Mouse (Mus musculus) hindbrain, embryonic 15.5 days (tissue): ENCODE measurements around the gene Eml4. TPM values are rescaled to one million over a fixed set of nuclear protein-coding genes. Genes with fewer than 3 reads are reported as not detected.

ENCODE experiments used
- ATAC-seq: fragments of 200-750 bp; cut with Nextera tagmentation; 2 replicates; pipeline ENCODE4 v1.8.0; 2017; ENCODE audit warnings: low read depth, moderate number of reproducible peaks, moderate TSS enrichment; ENCODE audit not compliant: low FRiP score
- H3K27ac ChIP-seq: fragments of 300-500 bp; sonication (generic); replicated peaks from 2 replicates; pipeline ENCODE4 v1.5.1; 2015; ENCODE audit warnings: mild to moderate bottlenecking, inconsistent platforms
- H3K27me3 ChIP-seq: fragments of 300-500 bp; sonication (generic); 2 replicates; pipeline ENCODE4 v1.6.1; 2015; ENCODE audit warnings: control low read depth, inconsistent platforms
- H3K36me3 ChIP-seq: fragments of 300-500 bp; sonication (generic); 2 replicates; pipeline ENCODE4 v1.6.1; 2015; ENCODE audit warnings: control low read depth, inconsistent platforms
- H3K4me1 ChIP-seq: fragments of 300-500 bp; sonication (generic); replicated peaks from 2 replicates; pipeline ENCODE4 v1.6.1; 2015; ENCODE audit warnings: control low read depth, inconsistent platforms
- H3K4me2 ChIP-seq: fragments of 300-500 bp; sonication (generic); 2 replicates; pipeline ENCODE4 v1.6.1; 2015; ENCODE audit warnings: moderate library complexity, mild to moderate bottlenecking, inconsistent platforms
- H3K4me3 ChIP-seq: fragments of 300-500 bp; sonication (generic); 2 replicates; pipeline ENCODE4 v1.5.1; 2015; ENCODE audit warnings: mild to moderate bottlenecking, inconsistent platforms
- H3K9ac ChIP-seq: fragments of 300-500 bp; sonication (generic); 2 replicates; pipeline ENCODE4 v1.6.1; 2015; ENCODE audit warnings: inconsistent platforms
- H3K9me3 ChIP-seq: fragments of 300-500 bp; sonication (generic); 2 replicates; pipeline ENCODE4 v1.6.1; 2016; ENCODE audit warnings: control low read depth, inconsistent platforms
- WGBS: fragments of 180-500 bp; shearing (Covaris S2); methylation state at CpG from one replicate; pipeline ENCODE4 v1.1.7; 2015; 5-methylcytosine and 5-hydroxymethylcytosine counted together
- polyA plus RNA-seq: library from polyadenylated mRNA; unstranded; fragments of >200 nt; fragmentation: Nextera tagmentation; extraction: Ambion mirVana; gene quantifications from 2 replicates; pipeline ENCODE4 v1.2.1, GENCODE M21; 2015

Eml4 gene
- polyA plus RNA-seq, 1 experiment from 2014 or later = 32.6 TPM

DNA sequence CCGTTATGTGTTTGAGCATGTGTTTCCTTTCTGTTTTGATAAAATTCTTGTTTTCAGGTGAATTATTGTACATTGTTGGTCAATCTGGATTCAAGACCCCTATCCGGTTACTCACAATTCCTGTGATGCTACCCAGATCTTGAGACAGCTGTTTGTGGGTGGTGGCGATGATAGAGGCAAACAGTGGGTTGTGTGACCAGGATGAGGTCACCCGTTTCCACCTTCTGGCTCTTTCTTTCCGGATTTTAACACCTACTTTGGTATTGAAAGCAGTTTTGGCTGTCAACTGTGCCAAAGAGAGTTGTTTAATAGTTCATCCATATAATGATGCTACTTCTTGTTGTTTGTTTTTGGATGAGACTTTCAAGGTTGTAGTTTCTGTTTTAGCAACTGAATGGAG lies 16.7 kb downstream of the Eml4 start:
- WGBS = 87% methylated on average over 5 of the region's 5 CpGs
- H3K9ac ChIP-seq = no peak overlapping the region
- H3K4me3 ChIP-seq = no peak overlapping the region
- peaks cover 6% of the 10 kb centered on the region; the same call in 1 of the 2 replicates for H3K4me1 ChIP-seq
- H3K36me3 ChIP-seq = no peaks in the 10 kb centered on the region
- no peak overlapping the region for H3K4me2 ChIP-seq
- no peaks in the 10 kb centered on the region for H3K9me3 ChIP-seq
- ATAC-seq = no peak
- no peaks in the 10 kb centered on the region for H3K27me3 ChIP-seq
- H3K27ac ChIP-seq = no peak overlapping the region

DNA sequence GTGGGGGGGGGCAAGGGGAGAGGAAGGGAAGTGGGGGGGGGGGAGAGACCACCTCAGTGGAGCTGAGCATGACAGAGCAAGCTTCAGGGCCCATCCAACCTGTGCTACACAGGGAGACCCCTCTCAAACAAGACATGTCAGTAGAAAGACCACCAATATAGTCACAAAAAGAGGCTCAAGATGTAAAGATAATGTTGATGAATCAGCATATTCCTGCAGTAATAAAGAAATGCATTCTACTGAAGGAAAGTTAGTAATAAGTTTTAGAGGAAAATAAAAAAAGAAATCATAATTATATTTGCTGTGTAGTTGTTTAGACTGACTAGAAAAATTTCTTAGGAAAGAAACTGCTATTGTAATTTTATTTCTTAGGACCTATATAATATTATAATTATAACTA lies 23.4 kb downstream of the Eml4 start:
- Histone ChIP-seq H3K36me3 (no peaks in the 10 kb centered on the region), H3K4me2 (no peak overlapping the region), H3K27ac (no peak overlapping the region), H3K9ac (no peak overlapping the region), H3K4me3 (no peak overlapping the region), H3K27me3 (no peaks in the 10 kb centered on the region), H3K4me1 (peaks cover 9% of the 10 kb centered on the region), H3K9me3 (no peaks in the 10 kb centered on the region)
- no peak for ATAC-seq

DNA sequence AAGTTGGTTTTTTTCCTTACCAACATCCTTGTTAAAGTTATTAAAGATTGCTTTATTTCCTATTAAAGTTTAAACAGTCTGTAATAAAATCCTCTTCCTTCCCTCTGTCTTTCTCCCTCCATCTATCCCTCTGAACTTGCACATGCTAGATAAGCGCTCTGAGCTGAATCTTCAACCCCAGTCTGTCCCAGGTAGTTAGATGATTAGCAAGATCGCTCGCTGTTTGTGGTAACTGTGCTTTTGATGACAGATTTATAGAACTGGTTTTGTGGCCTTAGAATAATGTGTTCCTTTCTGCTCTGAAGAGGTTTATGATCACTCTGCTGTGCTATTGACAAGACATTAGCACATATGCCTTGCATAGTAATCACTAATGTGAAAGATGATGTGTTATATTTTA lies 25.1 kb downstream of the Eml4 start:
- 83% methylated on average over 3 of the region's 3 CpGs for WGBS
- Histone ChIP-seq H3K27me3 (no peaks in the 10 kb centered on the region), H3K27ac (no peak overlapping the region), H3K9me3 (no peaks in the 10 kb centered on the region), H3K4me2 (no peak overlapping the region), H3K4me1 (peaks cover 9% of the 10 kb centered on the region), H3K36me3 (no peaks in the 10 kb centered on the region), H3K4me3 (no peak overlapping the region), H3K9ac (no peak overlapping the region)
- no peak for ATAC-seq

DNA sequence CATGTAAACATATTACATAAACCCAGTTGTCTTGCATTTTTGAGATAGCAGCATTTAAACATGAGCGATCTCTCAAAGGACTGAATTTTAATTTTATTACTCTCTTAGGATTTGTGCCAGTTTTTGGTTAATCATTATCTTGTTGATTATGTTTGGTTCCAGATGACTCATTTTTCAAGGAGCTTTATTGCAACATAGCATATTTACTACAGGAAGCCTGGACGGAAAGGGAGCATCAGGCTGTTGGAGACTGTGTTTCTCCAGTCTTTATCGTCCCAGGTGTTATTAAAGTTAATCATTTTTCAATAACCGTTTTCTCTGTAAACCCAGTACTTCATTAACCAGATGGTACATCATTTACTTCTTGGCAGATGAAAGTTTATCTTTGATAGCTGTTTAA lies 26.1 kb downstream of the Eml4 start:
- H3K4me2 ChIP-seq = no peak overlapping the region
- no peak overlapping the region for H3K27ac ChIP-seq
- H3K9me3 ChIP-seq = no peaks in the 10 kb centered on the region
- no peak overlapping the region for H3K4me3 ChIP-seq
- H3K36me3 ChIP-seq = no peaks in the 10 kb centered on the region
- no peak overlapping the region for H3K9ac ChIP-seq
- H3K4me1 ChIP-seq = peaks cover 9% of the 10 kb centered on the region
- ATAC-seq = no peak
- WGBS = 68% methylated on average over 4 of the region's 4 CpGs
- H3K27me3 ChIP-seq = no peaks in the 10 kb centered on the region

DNA sequence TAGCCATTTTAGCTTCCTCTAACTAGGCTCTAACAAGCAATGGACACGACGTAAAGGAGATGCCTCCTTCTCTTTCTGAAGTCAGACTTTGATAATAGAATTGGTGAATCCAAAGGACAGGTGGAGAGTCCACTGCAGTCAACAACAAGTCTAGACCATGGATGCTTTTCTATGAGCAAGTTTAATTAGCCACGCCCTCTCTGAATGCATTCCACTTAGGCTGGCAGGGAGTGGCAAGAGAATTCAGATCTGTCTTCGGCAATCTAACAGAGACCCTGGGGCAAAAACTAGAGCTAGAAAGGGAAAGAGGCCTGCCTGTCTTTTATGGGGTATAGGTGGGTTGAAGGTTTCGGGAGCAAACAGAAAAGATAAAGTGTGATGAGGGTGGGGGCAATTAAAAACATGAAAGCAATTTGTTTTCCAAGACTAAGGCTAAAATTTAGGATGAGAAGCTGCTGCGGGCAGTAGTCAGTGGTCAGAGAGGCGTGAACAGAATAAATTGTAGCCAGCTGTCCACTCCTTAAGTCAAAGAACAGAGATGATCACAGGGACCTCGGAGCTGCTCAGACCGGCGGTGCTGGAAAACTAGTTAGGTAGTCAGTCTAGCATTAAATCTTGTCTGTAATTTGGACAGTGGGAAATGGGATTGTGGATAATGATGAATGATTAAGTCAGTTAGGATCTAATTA lies 27.2 kb downstream of the Eml4 start:
- WGBS = 53% methylated on average over 10 of the region's 10 CpGs
- Histone ChIP-seq H3K27me3 (no peaks in the 10 kb centered on the region), H3K36me3 (no peaks in the 10 kb centered on the region), H3K27ac (no peak overlapping the region), H3K4me3 (no peak overlapping the region), H3K4me1 (peaks cover 9% of the 10 kb centered on the region), H3K4me2 (0 out of 2 replicates have a peak overlapping the region, but pooled peaks have one; percentile 15), H3K9ac (no peak overlapping the region), H3K9me3 (no peaks in the 10 kb centered on the region)
- ATAC-seq = 0 out of 2 replicates have a peak, but pooled peaks have one; percentile 34

DNA sequence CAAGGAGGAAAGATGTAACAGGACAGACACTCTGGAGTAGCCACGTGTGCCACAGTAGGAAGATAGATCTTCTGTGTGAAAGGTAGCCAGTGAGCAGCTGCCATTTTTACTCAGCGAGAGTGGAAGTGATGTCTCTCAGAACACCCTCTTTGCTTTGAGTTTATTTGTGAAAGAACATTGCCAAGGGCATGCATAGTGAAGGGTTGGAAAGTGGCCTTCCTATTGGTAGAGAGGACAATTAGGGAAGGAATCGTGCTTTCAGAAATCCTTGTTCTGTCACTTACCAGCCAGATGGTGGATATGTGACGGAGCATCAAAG lies 27.7 kb downstream of the Eml4 start:
- 0 out of 2 replicates have a peak overlapping the region, but pooled peaks have one; percentile 15 for H3K4me2 ChIP-seq
- H3K9me3 ChIP-seq = no peaks in the 10 kb centered on the region
- 31% methylated on average over 4 of the region's 4 CpGs for WGBS
- H3K4me3 ChIP-seq = no peak overlapping the region
- H3K27ac ChIP-seq = no peak overlapping the region
- ATAC-seq = peak; percentile 61; the same call in 1 of the 2 replicates
- H3K27me3 ChIP-seq = no peaks in the 10 kb centered on the region
- peaks cover 9% of the 10 kb centered on the region for H3K4me1 ChIP-seq
- no peaks in the 10 kb centered on the region for H3K36me3 ChIP-seq
- H3K9ac ChIP-seq = no peak overlapping the region

DNA sequence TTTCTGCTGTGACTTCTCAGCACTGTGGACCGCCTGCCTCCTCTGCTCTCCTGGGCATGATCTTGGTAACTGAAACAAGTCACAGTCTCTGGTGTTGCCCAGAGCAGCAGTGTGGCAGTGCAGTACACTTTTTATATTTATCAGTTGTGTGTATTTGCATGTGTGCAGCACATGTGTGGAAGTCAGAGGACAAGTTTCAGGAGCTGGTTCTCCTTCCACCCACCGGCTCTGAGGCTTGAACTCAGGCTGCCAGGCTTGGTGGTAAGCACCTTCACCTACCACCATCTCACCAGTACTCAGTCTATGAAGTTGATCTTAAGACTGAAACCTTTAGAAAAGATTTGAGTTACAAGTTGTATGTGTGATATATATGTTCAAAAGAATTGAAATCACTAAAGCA lies 28.6 kb downstream of the Eml4 start:
- WGBS = 90% methylated on average over 2 of the region's 2 CpGs
- Histone ChIP-seq H3K4me3 (no peak overlapping the region), H3K4me2 (no peak overlapping the region), H3K4me1 (peaks cover 9% of the 10 kb centered on the region), H3K9ac (no peak overlapping the region), H3K27me3 (no peaks in the 10 kb centered on the region), H3K27ac (no peak overlapping the region), H3K9me3 (no peaks in the 10 kb centered on the region), H3K36me3 (no peaks in the 10 kb centered on the region)
- ATAC-seq = no peak

DNA sequence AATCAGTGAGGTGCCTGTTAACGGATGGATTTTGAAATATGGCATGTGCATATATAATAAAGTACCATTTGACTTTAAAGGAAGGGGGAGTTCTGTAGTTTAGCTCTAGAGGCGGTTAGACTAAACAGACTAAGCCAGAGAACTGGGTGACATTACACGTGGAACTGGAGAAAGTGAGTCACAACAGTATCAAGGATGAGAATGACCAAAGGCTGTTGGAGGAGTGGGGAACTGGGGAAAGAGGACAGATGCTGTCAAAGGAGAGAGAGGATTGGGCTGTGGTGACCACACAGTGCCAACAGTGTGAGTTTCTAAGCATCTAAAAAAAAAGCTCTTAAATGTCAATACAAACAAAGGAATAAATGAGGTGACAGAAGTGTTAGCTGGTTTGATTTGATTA lies 29.1 kb downstream of the Eml4 start:
- Histone ChIP-seq H3K27me3 (no peaks in the 10 kb centered on the region), H3K4me2 (no peak overlapping the region), H3K4me1 (peaks cover 9% of the 10 kb centered on the region), H3K9me3 (no peaks in the 10 kb centered on the region), H3K4me3 (no peak overlapping the region), H3K36me3 (no peaks in the 10 kb centered on the region), H3K27ac (no peak overlapping the region), H3K9ac (no peak overlapping the region)
- no peak for ATAC-seq
- 84% methylated on average over 3 of the region's 3 CpGs for WGBS

DNA sequence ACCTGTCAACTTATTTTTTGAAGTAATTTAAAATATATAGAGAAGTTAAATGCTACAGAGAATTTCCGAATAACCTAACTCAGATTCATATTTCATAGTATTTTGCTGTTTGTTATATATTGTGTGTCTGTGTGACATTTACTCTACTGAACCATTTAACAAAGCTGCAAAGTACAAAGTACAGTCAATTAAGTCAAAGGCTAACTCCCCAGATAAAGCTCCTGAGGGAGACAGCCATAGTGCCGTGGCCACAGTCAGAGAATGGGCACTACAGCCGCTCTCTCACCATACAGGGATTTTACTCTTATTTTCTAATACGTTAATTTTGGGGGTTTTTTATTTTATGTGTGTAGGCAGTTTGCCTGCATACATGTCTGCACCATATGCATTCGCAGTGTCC lies 32.0 kb downstream of the Eml4 start:
- no peak overlapping the region for H3K27ac ChIP-seq
- peaks cover 7% of the 10 kb centered on the region for H3K4me1 ChIP-seq
- no peak overlapping the region for H3K4me3 ChIP-seq
- ATAC-seq = no peak
- H3K9me3 ChIP-seq = no peaks in the 10 kb centered on the region
- no peaks in the 10 kb centered on the region for H3K36me3 ChIP-seq
- no peak overlapping the region for H3K9ac ChIP-seq
- H3K4me2 ChIP-seq = no peak overlapping the region
- 91% methylated on average over 5 of the region's 5 CpGs for WGBS
- no peaks in the 10 kb centered on the region for H3K27me3 ChIP-seq

DNA sequence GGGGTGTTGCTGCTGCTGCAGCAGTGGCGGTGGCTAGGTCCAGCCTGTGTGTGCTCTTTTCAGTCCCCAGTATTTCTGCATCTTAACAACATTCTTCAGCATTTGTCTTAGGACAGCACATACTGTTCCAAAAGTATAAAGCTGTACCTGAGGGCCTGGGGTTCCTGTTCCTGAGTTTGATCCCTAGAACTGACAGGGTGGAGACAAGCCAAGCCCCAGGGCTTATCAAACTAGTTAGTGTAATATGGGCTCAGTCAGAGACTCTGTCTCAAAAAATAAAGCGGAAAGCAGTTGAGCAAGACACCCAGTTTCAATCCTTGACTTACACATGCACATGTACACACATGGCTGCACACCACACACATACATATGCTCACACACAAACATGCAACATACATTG lies 34.2 kb downstream of the Eml4 start:
- Histone ChIP-seq H3K9me3 (no peaks in the 10 kb centered on the region), H3K4me1 (no peaks in the 10 kb centered on the region; the same call in 1 of the 2 replicates), H3K27ac (no peak overlapping the region), H3K4me3 (no peak overlapping the region), H3K9ac (no peak overlapping the region), H3K36me3 (no peaks in the 10 kb centered on the region), H3K27me3 (no peaks in the 10 kb centered on the region), H3K4me2 (no peak overlapping the region)
- no peak for ATAC-seq
- 100% methylated on average over 2 of the region's 2 CpGs for WGBS

DNA sequence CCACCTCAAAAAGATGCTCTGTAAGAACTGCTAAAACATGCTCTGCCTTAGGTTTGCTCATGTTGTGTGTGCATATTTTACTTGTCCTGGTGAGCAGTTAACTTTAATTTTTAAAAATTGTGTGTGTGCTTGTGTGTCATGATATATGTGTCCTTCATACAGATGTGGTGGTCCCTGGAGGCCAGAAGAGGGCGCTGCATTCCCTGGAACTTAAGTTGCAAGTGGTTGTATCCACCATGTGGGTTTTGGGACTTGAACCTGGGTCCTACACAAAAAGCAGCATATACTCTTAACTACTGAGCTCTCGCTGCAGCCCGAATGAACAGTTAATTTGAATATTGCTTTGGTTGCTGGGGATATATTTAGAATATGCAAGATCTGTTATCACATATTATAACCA lies 36.4 kb downstream of the Eml4 start:
- no peaks in the 10 kb centered on the region for H3K27me3 ChIP-seq
- no peak overlapping the region for H3K4me3 ChIP-seq
- ATAC-seq = no peak
- H3K27ac ChIP-seq = no peak overlapping the region
- H3K36me3 ChIP-seq = no peaks in the 10 kb centered on the region
- no peak overlapping the region for H3K4me2 ChIP-seq
- 85% methylated on average over 3 of the region's 3 CpGs for WGBS
- H3K4me1 ChIP-seq = no peaks in the 10 kb centered on the region
- no peak overlapping the region for H3K9ac ChIP-seq
- H3K9me3 ChIP-seq = no peaks in the 10 kb centered on the region

DNA sequence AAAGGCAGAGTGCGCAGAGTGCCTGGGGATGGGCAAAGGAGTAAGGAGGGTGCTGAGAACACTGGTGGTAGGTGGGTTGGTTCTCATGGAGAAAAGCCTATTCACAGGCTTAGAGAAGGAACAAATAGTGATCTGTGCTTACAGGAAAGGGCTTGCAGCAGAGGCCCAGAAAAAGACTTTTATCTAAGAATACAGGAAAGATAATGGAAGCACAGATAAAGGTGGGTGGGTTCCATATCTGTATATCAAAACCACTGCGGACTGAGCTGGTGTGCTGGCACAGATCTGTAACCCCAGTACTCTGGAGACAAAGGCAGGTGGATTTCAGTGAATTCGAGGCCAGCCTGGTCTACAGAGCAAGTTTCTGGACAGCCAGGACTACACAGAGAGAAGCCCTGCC lies 43.3 kb downstream of the Eml4 start:
- H3K9ac ChIP-seq = no peak overlapping the region
- no peaks in the 10 kb centered on the region for H3K9me3 ChIP-seq
- no peak overlapping the region for H3K4me2 ChIP-seq
- no peaks in the 10 kb centered on the region for H3K36me3 ChIP-seq
- H3K27me3 ChIP-seq = no peaks in the 10 kb centered on the region
- 87% methylated on average over 3 of the region's 3 CpGs for WGBS
- no peak overlapping the region for H3K4me3 ChIP-seq
- H3K4me1 ChIP-seq = 0 out of 2 replicates have a peak, but pooled peaks cover 9% of the 10 kb centered on the region
- ATAC-seq = no peak
- H3K27ac ChIP-seq = no peak overlapping the region

DNA sequence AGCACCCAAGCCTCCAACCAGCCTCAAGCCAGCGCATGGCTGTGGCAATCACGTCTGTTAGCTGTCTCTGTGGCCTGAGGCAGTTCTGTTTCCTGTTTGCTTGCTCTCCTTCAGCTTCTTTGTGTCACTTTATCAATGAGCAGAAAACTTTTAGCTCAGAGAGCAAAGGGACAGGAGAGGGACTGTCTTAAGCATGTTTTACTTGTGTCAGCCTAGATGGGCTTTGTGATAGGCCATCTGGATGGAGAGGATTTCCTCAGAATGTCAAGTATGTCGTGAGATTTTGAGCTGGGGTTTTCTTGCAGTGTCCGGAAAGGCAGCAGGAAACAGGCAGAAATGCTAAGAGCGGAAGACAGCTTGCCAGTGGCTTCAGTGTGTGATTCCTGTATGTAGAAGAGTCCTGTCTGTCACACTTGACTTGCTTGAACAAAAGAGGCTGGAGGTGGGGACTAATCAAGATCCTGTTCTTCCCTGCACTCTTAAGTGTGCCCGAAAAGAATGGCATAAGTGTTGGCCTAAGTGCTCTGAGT lies 46.9 kb downstream of the Eml4 start:
- H3K4me3 ChIP-seq = no peak overlapping the region
- 61% methylated on average over 6 of the region's 6 CpGs for WGBS
- H3K27me3 ChIP-seq = no peaks in the 10 kb centered on the region
- no peak overlapping the region for H3K4me2 ChIP-seq
- no peak for ATAC-seq
- no peaks in the 10 kb centered on the region for H3K9me3 ChIP-seq
- peak overlapping the region; percentile 17; the same call in 1 of the 2 replicates for H3K27ac ChIP-seq
- H3K9ac ChIP-seq = no peak overlapping the region
- no peaks in the 10 kb centered on the region for H3K36me3 ChIP-seq
- 0 out of 2 replicates have a peak, but pooled peaks cover 7% of the 10 kb centered on the region for H3K4me1 ChIP-seq
